Mouse (Mus musculus) spleen, embryonic (tissue): ENCODE measurements around the gene Celsr1.

Experiments
- CTCF ChIA-PET: fragments of 350-600 bp; sonication (Branson Sonifier 250); formaldehyde crosslinking; loops from one replicate; lab custom pipeline; 2022; lab: Charles Lee

Gene Celsr1

GRCm38 (mm10) chr15:86042364-86042763 is 8.8 kb upstream of the Celsr1 start:
- CTCF ChIA-PET, result interaction anchor here (0.5 to 1.1 kb wide), 3 partner anchors 129 to 1369 kb away, joined by 4 to 8 read pairs (median 4); no protein-coding TSS in a partner anchor

GRCm38 (mm10) chr15:86041421-86041820 is 7.8 kb upstream of the Celsr1 start:
- CTCF ChIA-PET, result no interaction called here

- CTCF ChIA-PET, result interaction anchor here (0.7 to 1.2 kb wide), 3 partner anchors 18 to 263 kb away, joined by 3 read pairs; partner anchors contain the start of gene Gramd4
Observed at GRCm38 (mm10) chr15:86038802-86039201, 5.2 kb upstream of the Celsr1 start.

- CTCF ChIA-PET, result interaction anchor here (0.5 kb wide), 1 partner anchor 142 kb away, joined by 3 read pairs; no protein-coding TSS in a partner anchor
Observed at GRCm38 (mm10) chr15:86035913-86036312, 2.3 kb upstream of the Celsr1 start.

- CTCF ChIA-PET, result no interaction called here
Observed at GRCm38 (mm10) chr15:86034781-86035360, 1.3 kb upstream of the Celsr1 start.

- CTCF ChIA-PET, result no interaction called here
Observed at GRCm38 (mm10) chr15:86034021-86034523, 495 bp upstream of the Celsr1 start.

- CTCF ChIA-PET, result interaction anchor here (0.6 kb wide), 2 partner anchors 12 to 299 kb away, joined by 5 to 6 read pairs; no protein-coding TSS in a partner anchor
Observed at GRCm38 (mm10) chr15:86032811-86033190, 776 bp downstream of the Celsr1 start.

GRCm38 (mm10) chr15:86029981-86030380 is 3.6 kb downstream of the Celsr1 start:
- CTCF ChIA-PET, result no interaction called here

- CTCF ChIA-PET, result no interaction called here
Observed at GRCm38 (mm10) chr15:86027871-86028270, 5.7 kb downstream of the Celsr1 start.

- CTCF ChIA-PET, result interaction anchor here (0.8 to 1.0 kb wide), 2 partner anchors 16 to 24 kb away, joined by 3 to 6 read pairs; no protein-coding TSS in a partner anchor
Observed at GRCm38 (mm10) chr15:86021971-86022370, 11.6 kb downstream of the Celsr1 start.

- CTCF ChIA-PET, result interaction anchor here (0.7 to 0.8 kb wide), 2 partner anchors 25 to 54 kb away, joined by 5 to 6 read pairs; no protein-coding TSS in a partner anchor
Observed at GRCm38 (mm10) chr15:86021301-86021700, 12.3 kb downstream of the Celsr1 start.

- CTCF ChIA-PET, result no interaction called here
Observed at GRCm38 (mm10) chr15:86020008-86020407, 13.6 kb downstream of the Celsr1 start.

GRCm38 (mm10) chr15:86018753-86019512 is 14.6 kb downstream of the Celsr1 start:
- CTCF ChIA-PET, result no interaction called here

GRCm38 (mm10) chr15:86017336-86017735 is 16.2 kb downstream of the Celsr1 start:
- CTCF ChIA-PET, result no interaction called here

GRCm38 (mm10) chr15:86015860-86016541 is 17.6 kb downstream of the Celsr1 start:
- CTCF ChIA-PET, result interaction anchor here (0.8 kb wide), 1 partner anchor 36 kb away, joined by 3 read pairs; no protein-coding TSS in a partner anchor

GRCm38 (mm10) chr15:86015026-86015425 is 18.6 kb downstream of the Celsr1 start:
- CTCF ChIA-PET, result interaction anchor here (0.8 kb wide), 1 partner anchor 36 kb away, joined by 3 read pairs; no protein-coding TSS in a partner anchor

GRCm38 (mm10) chr15:86013656-86014055 is 19.9 kb downstream of the Celsr1 start:
- CTCF ChIA-PET, result no interaction called here

- CTCF ChIA-PET, result no interaction called here
Observed at GRCm38 (mm10) chr15:86013130-86013529, 20.4 kb downstream of the Celsr1 start.

- CTCF ChIA-PET, result no interaction called here
Observed at GRCm38 (mm10) chr15:86007690-86008121, 25.9 kb downstream of the Celsr1 start.

GRCm38 (mm10) chr15:86005691-86006525 is 27.7 kb downstream of the Celsr1 start:
- CTCF ChIA-PET, result no interaction called here

GRCm38 (mm10) chr15:86004048-86004447 is 29.5 kb downstream of the Celsr1 start:
- CTCF ChIA-PET, result no interaction called here
